Mouse (Mus musculus) midbrain, embryonic 15.5 days (tissue): ENCODE results near the gene Fgf12. TPM values are rescaled to one million over a fixed set of nuclear protein-coding genes. Genes with fewer than 3 reads are reported as not detected.

Source experiments
- ATAC-seq: fragments of 200-750 bp; cut with Nextera tagmentation; replicated peaks from 2 replicates; pipeline ENCODE4 v1.8.0; 2017; ENCODE audit warnings: moderate TSS enrichment
- H3K27ac ChIP-seq: fragments of 300-500 bp; sonication (generic); 2 replicates; pipeline ENCODE4 v1.5.1; 2015; ENCODE audit warnings: mild to moderate bottlenecking, inconsistent platforms
- H3K27me3 ChIP-seq: fragments of 300-500 bp; sonication (generic); replicated peaks from 2 replicates; pipeline ENCODE4 v1.6.1; 2015; ENCODE audit warnings: inconsistent platforms
- H3K36me3 ChIP-seq: fragments of 300-500 bp; sonication (generic); replicated peaks from 2 replicates; pipeline ENCODE4 v1.6.1; 2015; ENCODE audit warnings: inconsistent platforms
- H3K4me1 ChIP-seq: fragments of 300-500 bp; sonication (generic); 2 replicates; pipeline ENCODE4 v1.6.1; 2015; ENCODE audit warnings: inconsistent platforms
- H3K4me2 ChIP-seq: fragments of 300-500 bp; sonication (generic); 2 replicates; pipeline ENCODE4 v1.6.1; 2015; ENCODE audit warnings: inconsistent platforms, mild to moderate bottlenecking, moderate library complexity
- H3K4me3 ChIP-seq: fragments of 300-500 bp; sonication (generic); 2 replicates; pipeline ENCODE4 v1.5.1; 2015; ENCODE audit warnings: mild to moderate bottlenecking, inconsistent platforms
- H3K9ac ChIP-seq: fragments of 300-500 bp; sonication (generic); 2 replicates; pipeline ENCODE4 v1.6.1; 2015; ENCODE audit warnings: mild to moderate bottlenecking, inconsistent platforms
- H3K9me3 ChIP-seq: fragments of 300-500 bp; sonication (generic); 2 replicates; pipeline ENCODE4 v1.6.1; 2016; ENCODE audit warnings: inconsistent platforms
- WGBS: fragments of 180-500 bp; shearing (Covaris S2); methylation state at CpG from one replicate; pipeline ENCODE4 v1.1.7; 2015; ENCODE audit warnings: mixed read lengths; 5-methylcytosine and 5-hydroxymethylcytosine counted together
- polyA plus RNA-seq: library from polyadenylated mRNA; unstranded; fragments of >200 nt; fragmentation: Nextera tagmentation; extraction: Ambion mirVana; gene quantifications from 2 replicates; pipeline ENCODE4 v1.2.1, GENCODE M21; 2015

Fgf12 gene
- polyA plus RNA-seq, 1 experiment from 2014 or later: 34.6 TPM

- Histone ChIP-seq H3K27me3 (no peaks in the 10 kb centered on the region), H3K36me3 (no peaks in the 10 kb centered on the region), H3K27ac (no peak overlapping the region), H3K4me2 (no peak overlapping the region), H3K9ac (no peak overlapping the region), H3K9me3 (no peaks in the 10 kb centered on the region), H3K4me3 (no peak overlapping the region), H3K4me1 (no peaks in the 10 kb centered on the region)
- no peak for ATAC-seq
- WGBS: 78% methylated on average over 2 of the region's 2 CpGs
Observed at GRCm38 (mm10) chr16:28350624-28351023, 402.2 kb downstream of the Fgf12 start.

GRCm38 (mm10) chr16:28345323-28345722 is 407.5 kb downstream of the Fgf12 start:
- no peaks in the 10 kb centered on the region for H3K27me3 ChIP-seq
- no peaks in the 10 kb centered on the region for H3K9me3 ChIP-seq
- H3K4me2 ChIP-seq: no peak overlapping the region
- H3K36me3 ChIP-seq: no peaks in the 10 kb centered on the region
- no peaks in the 10 kb centered on the region for H3K4me1 ChIP-seq
- no peak overlapping the region for H3K9ac ChIP-seq
- peak; percentile 66; the same call in 1 of the 2 replicates for ATAC-seq
- H3K27ac ChIP-seq: no peak overlapping the region
- WGBS: 51% methylated on average over 6 of the region's 6 CpGs
- no peak overlapping the region for H3K4me3 ChIP-seq

- no peak overlapping the region for H3K9ac ChIP-seq
- H3K27ac ChIP-seq: no peak overlapping the region
- H3K9me3 ChIP-seq: no peaks in the 10 kb centered on the region
- 92% methylated on average over 1 of the region's 1 CpGs for WGBS
- no peaks in the 10 kb centered on the region for H3K27me3 ChIP-seq
- H3K4me2 ChIP-seq: no peak overlapping the region
- no peaks in the 10 kb centered on the region for H3K36me3 ChIP-seq
- no peaks in the 10 kb centered on the region for H3K4me1 ChIP-seq
- H3K4me3 ChIP-seq: no peak overlapping the region
- ATAC-seq: no peak
Observed at GRCm38 (mm10) chr16:28337930-28338329, 414.9 kb downstream of the Fgf12 start.

- no peaks in the 10 kb centered on the region for H3K9me3 ChIP-seq
- H3K4me3 ChIP-seq: no peak overlapping the region
- no peak overlapping the region for H3K9ac ChIP-seq
- no peaks in the 10 kb centered on the region for H3K36me3 ChIP-seq
- ATAC-seq: no peak
- no peaks in the 10 kb centered on the region for H3K4me1 ChIP-seq
- 46% methylated on average over 1 of the region's 1 CpGs for WGBS
- no peak overlapping the region for H3K4me2 ChIP-seq
- H3K27me3 ChIP-seq: no peaks in the 10 kb centered on the region
- no peak overlapping the region for H3K27ac ChIP-seq
Observed at GRCm38 (mm10) chr16:28336700-28337099, 416.2 kb downstream of the Fgf12 start.

GRCm38 (mm10) chr16:28335025-28335424 is 417.8 kb downstream of the Fgf12 start:
- Histone ChIP-seq H3K27ac (no peak overlapping the region), H3K4me1 (no peaks in the 10 kb centered on the region), H3K36me3 (no peaks in the 10 kb centered on the region), H3K9ac (no peak overlapping the region), H3K4me2 (no peak overlapping the region), H3K9me3 (no peaks in the 10 kb centered on the region), H3K27me3 (no peaks in the 10 kb centered on the region), H3K4me3 (no peak overlapping the region)
- 87% methylated on average over 3 of the region's 3 CpGs for WGBS
- no peak for ATAC-seq

- H3K4me2 ChIP-seq: no peak overlapping the region
- H3K9ac ChIP-seq: no peak overlapping the region
- WGBS: 17% methylated on average over 3 of the region's 3 CpGs
- no peak overlapping the region for H3K27ac ChIP-seq
- no peak overlapping the region for H3K4me3 ChIP-seq
- H3K4me1 ChIP-seq: no peaks in the 10 kb centered on the region
- no peaks in the 10 kb centered on the region for H3K9me3 ChIP-seq
- ATAC-seq: no peak
- no peaks in the 10 kb centered on the region for H3K27me3 ChIP-seq
- H3K36me3 ChIP-seq: no peaks in the 10 kb centered on the region
Observed at GRCm38 (mm10) chr16:28323576-28323975, 429.3 kb downstream of the Fgf12 start.

GRCm38 (mm10) chr16:28311618-28312017 is 441.2 kb downstream of the Fgf12 start:
- H3K4me2 ChIP-seq: no peak overlapping the region
- no peaks in the 10 kb centered on the region for H3K9me3 ChIP-seq
- H3K27me3 ChIP-seq: no peaks in the 10 kb centered on the region
- no peak overlapping the region for H3K4me3 ChIP-seq
- no peak overlapping the region for H3K9ac ChIP-seq
- 0 out of 2 replicates have a peak, but pooled peaks cover 3% of the 10 kb centered on the region for H3K4me1 ChIP-seq
- no peak overlapping the region for H3K27ac ChIP-seq
- no peaks in the 10 kb centered on the region for H3K36me3 ChIP-seq
- peak; percentile 69; the same call in 1 of the 2 replicates for ATAC-seq
- WGBS: 52% methylated on average over 4 of the region's 4 CpGs

- WGBS: 34% methylated on average over 1 of the region's 1 CpGs
- Histone ChIP-seq H3K9me3 (no peaks in the 10 kb centered on the region), H3K9ac (no peak overlapping the region), H3K4me3 (no peak overlapping the region), H3K4me2 (no peak overlapping the region), H3K36me3 (no peaks in the 10 kb centered on the region), H3K27ac (no peak overlapping the region), H3K4me1 (no peaks in the 10 kb centered on the region), H3K27me3 (no peaks in the 10 kb centered on the region)
- ATAC-seq: no peak
Observed at GRCm38 (mm10) chr16:28303889-28304288, 449.0 kb downstream of the Fgf12 start.

- no peak for ATAC-seq
- WGBS: 69% methylated on average over 4 of the region's 4 CpGs
- no peak overlapping the region for H3K9ac ChIP-seq
Observed at GRCm38 (mm10) chr16:28289689-28290330, 463.1 kb downstream of the Fgf12 start.

GRCm38 (mm10) chr16:28257904-28258303 is 495.0 kb downstream of the Fgf12 start:
- Histone ChIP-seq H3K4me1 (no peaks in the 10 kb centered on the region), H3K9me3 (no peaks in the 10 kb centered on the region), H3K36me3 (no peaks in the 10 kb centered on the region), H3K9ac (no peak overlapping the region), H3K27ac (no peak overlapping the region), H3K4me3 (no peak overlapping the region), H3K27me3 (no peaks in the 10 kb centered on the region), H3K4me2 (no peak overlapping the region)
- ATAC-seq: no peak
- WGBS: 59% methylated on average over 5 of the region's 5 CpGs

More at GRCm38 (mm10) chr16:28289689-28290330, 463.1 kb downstream of the Fgf12 start:
- H3K27me3 ChIP-seq: no peaks in the 10 kb centered on the region
- no peaks in the 10 kb centered on the region for H3K36me3 ChIP-seq
- no peak overlapping the region for H3K4me3 ChIP-seq
- no peak overlapping the region for H3K4me2 ChIP-seq
- H3K4me1 ChIP-seq: no peaks in the 10 kb centered on the region
- H3K27ac ChIP-seq: no peak overlapping the region
- no peaks in the 10 kb centered on the region for H3K9me3 ChIP-seq

GRCm38 (mm10) chr16:28254303-28254702 is 498.6 kb downstream of the Fgf12 start:
- H3K27ac ChIP-seq: no peak overlapping the region
- H3K4me3 ChIP-seq: no peak overlapping the region
- H3K4me1 ChIP-seq: no peaks in the 10 kb centered on the region
- 71% methylated on average over 4 of the region's 4 CpGs for WGBS
- H3K9me3 ChIP-seq: no peaks in the 10 kb centered on the region
- no peaks in the 10 kb centered on the region for H3K36me3 ChIP-seq
- H3K9ac ChIP-seq: no peak overlapping the region
- ATAC-seq: no peak
- no peaks in the 10 kb centered on the region for H3K27me3 ChIP-seq
- no peak overlapping the region for H3K4me2 ChIP-seq

GRCm38 (mm10) chr16:28251930-28252329 is 500.9 kb downstream of the Fgf12 start:
- Histone ChIP-seq H3K36me3 (no peaks in the 10 kb centered on the region), H3K4me1 (no peaks in the 10 kb centered on the region), H3K9ac (no peak overlapping the region), H3K4me3 (no peak overlapping the region), H3K27me3 (no peaks in the 10 kb centered on the region), H3K4me2 (no peak overlapping the region), H3K9me3 (no peaks in the 10 kb centered on the region), H3K27ac (no peak overlapping the region)
- no peak for ATAC-seq
- WGBS: 19% methylated on average over 3 of the region's 3 CpGs

GRCm38 (mm10) chr16:28242867-28243649 is 509.8 kb downstream of the Fgf12 start:
- no peak overlapping the region for H3K4me3 ChIP-seq
- H3K9me3 ChIP-seq: no peaks in the 10 kb centered on the region
- H3K4me2 ChIP-seq: no peak overlapping the region
- no peaks in the 10 kb centered on the region for H3K36me3 ChIP-seq
- no peak overlapping the region for H3K9ac ChIP-seq
- H3K27me3 ChIP-seq: no peaks in the 10 kb centered on the region
- H3K4me1 ChIP-seq: no peaks in the 10 kb centered on the region
- ATAC-seq: no peak
- WGBS: 94% methylated on average over 3 of the region's 3 CpGs
- H3K27ac ChIP-seq: no peak overlapping the region
